Mouse (Mus musculus): ENCODE data around the gene Phf13. TPM values are rescaled to one million over a fixed set of nuclear protein-coding genes. Genes with fewer than 3 reads are reported as not detected.
"Not testable (repeated sequence)": the region's sequence is repeated elsewhere in the genome, so short reads cannot be mapped to it uniquely, and the experiment has no call there.

The Phf13 gene
- total RNA-seq (2021): 10 to 100 TPM; 14.8 to 15.3 TPM

- peak; percentile 99 for DNase-seq
Measured at GRCm38 (mm10) chr4:151996173-151996950, at the start of gene Phf13. Gene Phf13 (minus strand): TSS chr4:151996258.

- DNase-seq: no peak
Measured at GRCm38 (mm10) chr4:152044609-152045008, 48.6 kb upstream of the Phf13 start.

DNA sequence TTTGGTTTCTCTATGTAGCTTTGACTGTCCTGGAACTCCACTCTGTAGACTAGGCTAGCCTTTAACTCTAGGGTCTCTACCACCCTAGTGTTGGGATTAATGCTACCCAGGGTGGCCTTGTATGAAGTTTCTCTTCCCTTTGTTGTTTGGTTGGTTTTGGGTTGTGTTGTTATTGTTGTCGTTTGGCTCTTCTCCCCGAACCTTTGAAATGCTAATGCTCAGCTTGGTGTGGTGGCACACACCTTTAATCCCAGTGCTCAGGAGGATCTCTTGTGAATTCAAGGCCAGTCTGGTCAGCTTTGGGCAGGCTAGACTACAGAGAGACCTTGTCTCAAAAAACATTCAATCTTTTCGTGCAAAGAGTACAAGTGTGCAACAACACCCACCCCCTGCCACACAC, 47.1 kb upstream of the Phf13 start:
- DNase-seq: no peak

GRCm38 (mm10) chr4:152041924-152042641, 46.0 kb upstream of the Phf13 start:
- no peak for DNase-seq

GRCm38 (mm10) chr4:152039831-152040310, 43.8 kb upstream of the Phf13 start:
- DNase-seq: no peak

DNA sequence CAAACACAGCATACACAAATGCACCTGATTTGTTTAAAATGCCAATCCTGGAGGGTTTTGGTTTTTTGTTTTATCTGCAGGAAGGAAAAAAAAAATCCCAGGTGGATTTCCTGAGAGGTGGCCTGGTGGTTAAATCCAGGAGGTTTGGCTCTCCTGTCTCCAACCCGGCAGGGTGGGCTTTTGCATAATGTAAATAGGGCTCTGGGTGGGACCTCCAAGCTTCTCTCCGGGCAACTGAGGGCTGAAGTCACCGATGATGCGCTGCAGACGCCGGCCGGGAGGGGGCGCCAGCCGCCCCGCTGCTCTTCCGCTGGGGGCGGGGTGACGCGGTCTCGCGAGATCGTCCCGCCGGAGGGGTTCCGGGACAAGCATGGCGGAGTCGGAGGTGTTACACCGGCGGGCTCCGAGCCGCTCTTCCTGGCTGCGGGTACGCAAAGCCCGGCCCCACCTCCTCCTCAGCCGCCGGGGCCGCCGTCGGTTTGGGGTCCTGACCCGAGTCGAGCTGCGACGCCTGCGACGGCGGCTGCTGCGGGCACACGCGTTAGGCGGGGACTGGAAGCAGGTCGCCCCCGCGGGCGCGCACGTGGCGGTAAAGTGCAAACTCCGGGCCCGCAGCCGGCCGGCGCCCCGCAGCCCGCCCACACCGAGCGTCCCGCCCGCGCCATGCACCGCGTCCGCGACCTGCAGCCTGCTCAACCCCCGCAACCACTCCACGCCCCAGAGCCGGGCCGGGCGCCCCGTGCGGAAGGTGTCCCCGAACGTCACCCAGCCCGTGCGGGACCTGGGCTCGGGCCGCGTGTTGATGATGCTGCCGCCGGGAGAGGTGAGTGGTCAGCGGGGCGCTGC, 43.1 kb upstream of the Phf13 start, which contains the start of gene Nol9:
Gene Nol9, plus strand, starts transcription at position 337 of the 846 bp plus-strand sequence.
- DNase-seq: peak; percentile 96

DNA sequence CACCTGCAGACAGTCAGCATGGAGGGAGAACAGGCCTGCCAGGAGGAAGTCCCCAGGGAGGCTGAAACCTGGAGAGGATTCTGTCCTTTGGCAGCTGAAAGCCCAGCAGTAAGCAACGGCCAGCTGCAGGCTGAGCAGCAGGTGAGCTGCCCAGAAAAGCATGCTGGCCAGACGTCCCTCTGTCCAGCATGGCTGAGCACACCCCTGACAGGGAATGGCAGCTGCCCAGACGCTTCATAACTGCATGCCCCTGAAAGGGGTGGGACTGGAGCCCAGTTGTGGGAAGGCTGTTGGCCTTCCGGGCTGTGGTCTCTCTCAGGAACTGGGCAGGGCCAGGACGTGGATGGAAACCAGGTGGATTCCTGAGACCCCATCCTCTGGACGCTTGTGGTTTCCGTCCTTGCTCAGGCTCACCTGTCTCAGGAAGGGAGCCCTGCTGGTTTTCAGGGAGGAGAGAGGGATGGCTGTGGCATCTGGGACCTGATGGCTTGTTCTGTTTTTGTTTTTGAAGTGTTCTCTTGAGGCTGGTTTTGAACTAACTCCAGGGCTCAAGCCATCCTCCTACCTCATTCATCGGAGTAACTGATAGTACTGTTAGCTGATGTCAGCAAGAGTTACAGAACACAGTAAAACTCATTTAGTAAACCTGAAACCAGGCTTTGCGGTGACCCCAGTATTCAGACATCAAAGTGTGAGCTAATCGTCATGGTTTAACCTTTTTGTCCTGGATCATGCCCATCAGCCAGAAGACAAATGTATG, 42.3 kb upstream of the Phf13 start, which contains the start of gene Tas1r1:
Gene Tas1r1, minus strand, starts transcription at position 344 of the 760 bp plus-strand sequence.
- no peak for DNase-seq

DNA sequence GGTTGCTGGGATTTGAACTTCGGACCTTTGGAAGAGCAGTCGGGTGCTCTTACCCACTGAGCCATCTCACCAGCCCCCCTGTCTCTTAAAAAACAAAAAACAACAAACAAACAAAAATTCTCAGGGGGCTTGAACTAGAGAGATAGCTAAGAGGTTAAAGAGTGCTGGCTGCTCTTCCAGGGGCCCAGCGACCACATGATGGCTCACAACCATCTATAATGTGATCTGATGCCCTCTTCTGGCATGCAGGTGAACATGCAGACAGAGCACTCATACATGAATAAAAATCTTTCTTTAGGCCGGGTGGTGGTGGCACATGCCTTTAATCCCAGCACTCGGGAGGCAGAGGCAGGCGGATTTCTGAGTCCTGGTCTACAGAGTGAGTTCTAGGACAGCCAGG, 40.4 kb upstream of the Phf13 start:
- not testable (repeated sequence) for DNase-seq

GRCm38 (mm10) chr4:152032922-152033321, 36.9 kb upstream of the Phf13 start:
- no peak for DNase-seq

DNA sequence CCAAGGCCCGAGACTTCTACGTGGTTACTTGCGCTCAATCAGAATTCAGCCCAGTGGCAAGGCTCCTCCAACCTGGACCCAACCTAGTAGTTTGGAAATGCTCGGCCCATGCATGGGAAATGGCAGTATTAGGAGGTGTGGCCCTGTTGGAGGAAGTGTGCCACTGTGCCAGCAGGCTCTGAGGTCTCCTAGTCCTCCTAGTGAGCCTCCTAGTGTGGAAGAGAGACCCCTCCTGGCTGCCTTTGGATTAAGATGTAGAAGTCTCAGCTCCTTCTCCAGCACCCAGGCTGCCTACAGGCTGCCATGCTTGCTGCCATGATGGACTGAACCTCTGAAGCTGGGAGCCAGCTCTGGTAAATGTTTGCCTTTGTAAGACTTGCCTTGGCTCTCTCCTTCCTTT, 33.9 kb upstream of the Phf13 start:
- DNase-seq: no peak

DNA sequence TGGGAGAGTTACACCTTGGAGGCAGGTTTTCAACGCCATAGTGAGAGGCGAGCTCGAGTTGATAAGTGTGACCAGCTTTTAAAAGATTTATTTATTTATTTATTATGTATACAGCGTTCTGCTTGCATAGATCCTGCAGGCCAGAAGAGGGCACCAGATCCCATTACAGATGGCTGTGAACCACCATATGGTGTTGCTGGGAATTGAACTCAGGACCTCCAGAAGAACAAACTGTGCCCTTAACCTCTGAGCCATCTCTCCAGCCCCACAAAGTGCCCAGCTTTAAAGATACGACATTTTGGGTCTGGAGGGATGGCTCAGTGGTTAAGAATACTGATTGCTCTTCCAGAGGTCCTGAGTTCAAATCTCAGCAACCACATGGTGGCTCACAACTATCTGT, 33.0 kb upstream of the Phf13 start:
- no peak for DNase-seq

- no peak for DNase-seq
Measured at GRCm38 (mm10) chr4:152028456-152028855, 32.4 kb upstream of the Phf13 start.

DNA sequence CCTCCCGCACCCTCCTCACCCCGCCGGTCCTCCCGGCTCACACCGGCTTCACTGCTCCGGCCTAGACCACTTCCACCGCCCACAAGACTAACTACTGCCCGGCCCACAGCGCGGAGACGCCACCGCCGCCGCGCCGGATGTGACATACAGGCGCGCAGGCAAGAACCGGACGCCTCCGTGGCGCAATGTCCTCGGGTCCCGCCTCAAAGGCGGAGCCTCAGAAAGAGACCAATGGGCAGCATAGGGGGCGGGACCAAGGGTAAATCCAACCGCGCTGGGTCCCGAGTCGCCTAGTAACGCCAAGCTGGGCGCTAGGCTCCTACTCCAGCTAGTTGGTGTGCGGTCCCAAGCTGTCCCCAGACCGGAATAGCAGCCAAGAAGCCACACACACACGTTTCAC, 31.5 kb upstream of the Phf13 start, which contains the start of gene Zbtb48:
Gene Zbtb48, minus strand, starts transcription at position 148 of the 400 bp plus-strand sequence.
- peak; percentile 97 for DNase-seq

DNA sequence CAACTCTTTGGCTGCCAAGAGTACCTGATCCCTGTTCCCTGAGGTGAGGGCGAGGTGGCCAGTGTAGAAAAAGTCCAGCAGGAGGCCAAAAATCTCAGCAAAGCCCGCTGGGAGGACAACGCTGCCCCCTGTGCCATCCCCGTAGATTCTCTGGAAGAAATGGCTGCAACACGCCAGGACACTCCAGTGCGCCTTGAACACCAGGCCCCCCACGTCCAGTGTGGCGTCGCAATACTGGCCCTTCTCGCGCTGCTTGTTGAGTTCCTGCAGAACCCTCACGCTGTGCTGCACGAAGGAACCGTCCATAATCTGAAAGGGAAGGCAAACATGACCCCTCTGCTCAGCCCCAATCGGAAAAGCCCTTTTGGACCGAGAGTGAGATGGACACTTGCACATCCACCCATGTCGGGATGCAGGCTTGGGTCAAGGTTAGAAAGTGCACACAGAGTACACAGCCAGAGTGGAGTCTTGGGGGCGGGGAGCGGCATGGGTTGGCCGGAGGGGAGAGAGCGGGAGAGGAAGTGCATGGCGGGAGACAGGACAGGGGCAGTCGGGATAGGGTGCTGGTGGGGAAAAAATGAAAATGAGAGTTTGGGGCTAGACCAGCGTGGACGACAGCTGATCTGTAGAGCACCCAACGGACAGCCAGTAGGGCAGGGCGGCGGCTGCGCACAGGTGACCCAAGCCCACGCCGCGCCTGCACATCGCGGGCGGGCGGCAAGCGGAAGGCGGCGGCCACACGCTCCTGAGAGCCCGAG, 30.9 kb upstream of the Phf13 start:
- DNase-seq: peak; percentile 60

- DNase-seq: no peak
Measured at GRCm38 (mm10) chr4:152024525-152024924, 28.5 kb upstream of the Phf13 start.

DNA sequence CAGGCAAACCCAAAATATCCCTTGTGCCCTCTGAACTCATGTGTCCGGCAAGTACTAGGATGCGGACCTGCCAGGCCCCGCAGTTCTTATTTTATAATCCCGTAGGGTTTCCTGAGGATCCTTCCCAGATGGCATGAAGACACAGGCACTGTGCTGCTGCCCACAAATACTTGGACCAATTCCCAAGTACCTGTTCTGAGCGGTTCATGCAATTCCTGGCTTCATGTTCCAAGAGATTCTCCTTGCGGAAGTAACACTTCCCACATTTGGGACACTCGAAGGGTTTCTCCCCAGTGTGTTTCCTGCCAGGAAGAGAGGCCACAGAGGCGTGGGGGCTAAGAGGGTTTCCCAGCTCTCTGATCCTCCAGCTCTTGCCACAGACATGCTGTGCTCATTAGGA, 26.4 kb upstream of the Phf13 start:
- DNase-seq: no peak

- DNase-seq: no peak
Measured at GRCm38 (mm10) chr4:152021568-152022097, 25.6 kb upstream of the Phf13 start.

- no peak for DNase-seq
Measured at GRCm38 (mm10) chr4:152020024-152020423, 24.0 kb upstream of the Phf13 start.

DNA sequence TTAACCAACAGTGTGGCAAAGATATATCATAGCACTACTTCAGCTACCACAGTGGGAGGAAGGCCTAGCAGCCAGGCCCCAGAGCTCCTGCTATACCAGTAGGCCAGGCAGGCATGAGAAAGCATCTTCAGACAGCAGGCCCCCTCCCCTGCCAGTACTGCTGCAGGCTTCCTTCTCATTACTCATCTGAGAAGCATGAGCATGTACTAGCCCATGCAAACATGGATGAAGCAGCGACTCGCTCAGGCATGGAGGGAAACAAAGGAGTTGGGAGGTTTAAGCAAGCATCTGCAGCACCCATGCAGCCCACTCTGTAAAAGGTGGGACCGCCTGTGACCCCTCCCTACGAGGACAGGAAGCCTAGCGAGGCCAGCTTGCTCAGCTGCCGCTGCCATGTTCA, 23.0 kb upstream of the Phf13 start:
- DNase-seq: no peak

- peak; percentile 63 for DNase-seq
Measured at GRCm38 (mm10) chr4:152013036-152013813, 17.2 kb upstream of the Phf13 start.

All from heart, postnatal 4 days (tissue).